Comparison of ENCODE assay signal across 8 mouse cellular contexts in the genomic region with DNA sequence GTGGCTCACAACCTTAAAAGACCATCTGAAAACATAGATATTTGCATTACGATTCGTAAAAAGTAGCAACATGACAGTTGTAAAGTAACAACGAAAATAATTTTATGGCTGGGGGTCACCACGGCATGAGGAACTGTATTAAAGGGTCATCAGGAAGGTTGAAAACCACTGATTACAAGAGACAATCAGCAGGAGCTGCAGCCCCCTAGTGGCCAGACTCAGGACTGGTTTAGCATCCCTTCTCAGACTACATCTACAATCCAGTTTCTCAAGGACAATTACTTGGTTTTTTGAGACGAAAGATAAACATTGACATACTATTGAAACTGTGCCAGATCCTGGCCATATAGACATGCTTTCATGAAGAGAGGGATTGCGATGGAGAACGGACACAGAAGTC. TPM values are rescaled to one million over a fixed set of nuclear protein-coding genes. Genes with fewer than 3 reads are reported as not detected.
DNase-seq lines count a peak whose midpoint lies in the region; ATAC-seq and TF ChIP-seq lines count a peak whose summit lies in the region.

No protein-coding gene starts in this region.

- H3K9ac ChIP-seq in heart, postnatal 0 days (replicated peaks; ENCODE audit: low read depth, low read length): no peak overlapping the region
- H3K9ac ChIP-seq in heart, embryonic 11.5 days (ENCODE audit: low read depth, low read length): no peak overlapping the region
- no peak overlapping the region for H3K9ac ChIP-seq in midbrain, embryonic 14.5 days (replicated peaks; ENCODE audit: low read length)

- TF ChIP-seq EP300 in heart, postnatal 0 days (IDR thresholded peaks at IDR 0.05; ENCODE audit: low read depth): no peak

- ATAC-seq in heart, postnatal 0 days (ENCODE audit: insufficient read depth, low read depth): no peak
- ATAC-seq in heart, embryonic 11.5 days (replicated peaks; ENCODE audit: insufficient number of reproducible peaks, low FRiP score, low TSS enrichment): no peak
- ATAC-seq in midbrain, embryonic 14.5 days (ENCODE audit: low FRiP score, low TSS enrichment): 0 out of 2 replicates have a peak, but pooled peaks have one; percentile 34

- no peaks in the 10 kb centered on the region for H3K9me3 ChIP-seq in heart, postnatal 0 days (replicated peaks; ENCODE audit: control insufficient read depth, low read length)
- H3K9me3 ChIP-seq in heart, embryonic 11.5 days (replicated peaks; ENCODE audit: control insufficient read depth, low read length): no peaks in the 10 kb centered on the region
- H3K9me3 ChIP-seq in midbrain, embryonic 14.5 days (ENCODE audit: control insufficient read depth, low read length): no peaks in the 10 kb centered on the region

- H3K4me1 ChIP-seq in heart, postnatal 0 days (ENCODE audit: control insufficient read depth, insufficient read depth): no peaks in the 10 kb centered on the region
- H3K4me1 ChIP-seq in heart, embryonic 11.5 days (ENCODE audit: control insufficient read depth, insufficient read depth, low read length): no peaks in the 10 kb centered on the region
- H3K4me1 ChIP-seq in midbrain, embryonic 14.5 days (ENCODE audit: control insufficient read depth, insufficient read depth, low read length): no peaks in the 10 kb centered on the region

- WGBS in heart, postnatal 0 days: 35% methylated on average over 7 of the region's 7 CpGs
- WGBS in heart, embryonic 11.5 days (ENCODE audit: insufficient replicate concordance): 46% methylated on average over 7 of the region's 7 CpGs
- 62% methylated on average over 7 of the region's 7 CpGs for WGBS in midbrain, embryonic 14.5 days

- no peaks in the 10 kb centered on the region for H3K36me3 ChIP-seq in heart, postnatal 0 days (replicated peaks; ENCODE audit: control insufficient read depth, insufficient read depth, low read length)
- H3K36me3 ChIP-seq in heart, embryonic 11.5 days (ENCODE audit: control insufficient read depth, insufficient read depth, low read length): no peaks in the 10 kb centered on the region
- H3K36me3 ChIP-seq in midbrain, embryonic 14.5 days (ENCODE audit: control insufficient read depth, insufficient read depth, low read length): no peaks in the 10 kb centered on the region

- no peaks in the 10 kb centered on the region for H3K27me3 ChIP-seq in heart, postnatal 0 days (ENCODE audit: control insufficient read depth, insufficient read depth, low read length)
- no peaks in the 10 kb centered on the region for H3K27me3 ChIP-seq in heart, embryonic 11.5 days (ENCODE audit: control insufficient read depth, insufficient read depth, low read length)
- H3K27me3 ChIP-seq in midbrain, embryonic 14.5 days (ENCODE audit: control insufficient read depth, insufficient read depth, low read length): no peaks in the 10 kb centered on the region

- H3K27ac ChIP-seq in heart, postnatal 0 days (ENCODE audit: low read depth): no peak overlapping the region
- H3K27ac ChIP-seq in heart, embryonic 11.5 days (ENCODE audit: low read depth, low read length): no peak overlapping the region
- no peak overlapping the region for H3K27ac ChIP-seq in midbrain, embryonic 14.5 days (replicated peaks; ENCODE audit: low read depth, low read length)

- H3K4me2 ChIP-seq in heart, postnatal 0 days (ENCODE audit: low read depth, low read length): no peak overlapping the region
- no peak overlapping the region for H3K4me2 ChIP-seq in heart, embryonic 11.5 days
- no peak overlapping the region for H3K4me2 ChIP-seq in midbrain, embryonic 14.5 days (ENCODE audit: low read length)

- intact Hi-C loops in heart, postnatal 14 days (cut with DNase I): loop anchor here (5.0 to 10.0 kb wide), 2 partner anchors 825 to 898 kb away; no protein-coding TSS in a partner anchor

- no peak for DNase-seq in heart, postnatal 0 days (ENCODE audit: low spot score)
- peak; percentile 58 for DNase-seq in MEL-GATA-1-ER (ENCODE audit: extremely low read depth, low read depth)
- peak; percentile 31 to 59 for DNase-seq in cerebellum, postnatal 4 days (ENCODE audit: low spot score in 2 of 2)
- DNase-seq in heart, postnatal 14 days: peak; percentile 56 to 68
- DNase-seq in left cerebral cortex, adult 18-20 months (ENCODE audit: low spot score in 2 of 2): peak; percentile 53 to 74
- peak; percentile 81 for DNase-seq in midbrain, embryonic 14.5 days
- peak; percentile 60 for DNase-seq in thymus, postnatal 4 days

- TF ChIP-seq CTCF in heart, postnatal 0 days (IDR thresholded peaks at IDR 0.05; ENCODE audit: low read depth): peak; percentile 76

- no peak overlapping the region for H3K4me3 ChIP-seq in heart, postnatal 0 days (ENCODE audit: low read depth, low read length)
- H3K4me3 ChIP-seq in heart, embryonic 11.5 days (ENCODE audit: low read depth, low read length): no peak overlapping the region
- no peak overlapping the region for H3K4me3 ChIP-seq in midbrain, embryonic 14.5 days (replicated peaks; ENCODE audit: low read depth, low read length)

RNA-seq across cellular contexts. Expression of a gene that starts 38.1 kb away (rescaled TPM):
- total RNA-seq in heart, postnatal 0 days (2014; rRNA removed; ENCODE audit: low replicate concordance): 1.1 and 2.0 TPM in 2 replicates
- 0.37 and 0.44 TPM in 2 replicates for polyA plus RNA-seq in heart, postnatal 0 days (2015; fragmentation: Nextera tagmentation; extraction: Ambion mirVana)
- 0.59 and 0.89 TPM in 2 replicates for polyA plus RNA-seq in heart, embryonic 11.5 days (2014; fragmentation: Nextera tagmentation; extraction: Ambion mirVana)
- total RNA-seq in heart, postnatal 14 days (2021): under 1 TPM; 0.63 to 0.88 TPM
- total RNA-seq in left cerebral cortex, adult 18-20 months (2021): 10 to 100 TPM; 22.6 to 25.6 TPM
- polyA plus RNA-seq in midbrain, embryonic 14.5 days (2014; fragmentation: Nextera tagmentation; extraction: Ambion mirVana): 2.4 and 3.6 TPM in 2 replicates
